Mouse (Mus musculus) liver, postnatal 0 days (tissue): ENCODE data around the gene Nav1.

ENCODE experiments used
- CTCF ChIP-seq: sonication (generic); IDR thresholded peaks from 2 replicates; pipeline ENCODE4 v1.5.1; 2016; ENCODE audit warnings: antibody characterized with exemption, low read depth
- EP300 ChIP-seq: IDR thresholded peaks from 2 replicates; pipeline ENCODE4 v1.6.1; 2016; ENCODE audit warnings: antibody characterized with exemption, low read depth, mild to moderate bottlenecking

DNA sequence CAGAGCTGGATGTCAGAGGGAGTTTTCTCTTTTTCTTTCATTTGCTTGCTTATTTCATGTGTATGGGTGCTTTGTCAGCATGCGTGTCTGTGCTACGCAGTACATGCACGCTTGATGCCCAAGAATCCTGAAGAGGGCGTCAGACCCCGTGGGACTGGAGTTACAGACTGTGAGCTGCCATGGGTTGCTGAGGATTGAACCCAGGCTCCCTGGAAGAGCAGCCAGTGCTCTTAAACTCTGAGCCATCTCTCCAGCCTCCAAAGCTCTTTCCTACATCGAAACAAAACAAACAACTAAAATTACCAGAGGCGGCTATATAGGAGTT is 131.6 kb downstream of the Nav1 start:
- no peak for TF ChIP-seq CTCF
- TF ChIP-seq EP300 = no peak
